Mouse (Mus musculus) G1E (cell line): ENCODE results near the gene Prr15l.

Source experiments
- CTCF ChIP-seq: IDR thresholded peaks from 2 replicates; pipeline ENCODE4 v1.5.1; 2012; ENCODE audit warnings: low read depth, low read length, inconsistent platforms, mixed read lengths
- GATA1 ChIP-seq: IDR thresholded peaks from 2 replicates; pipeline ENCODE4 v1.6.1; 2012; ENCODE audit warnings: borderline replicate concordance, low read length, inconsistent platforms, mixed read lengths
- POLR2AphosphoS5 ChIP-seq: IDR thresholded peaks from 2 replicates; pipeline ENCODE4 v1.6.1; 2012; ENCODE audit warnings: low read depth, low read length, inconsistent platforms; ENCODE audit not compliant: insufficient replicate concordance
- TAL1 ChIP-seq: conservative IDR thresholded peaks from 2 replicates; pipeline ENCODE4 v1.6.1; 2012; ENCODE audit warnings: low read depth, low read length, inconsistent platforms, mixed read lengths

GRCm38 (mm10) chr11:96940578-96941465 is 12.9 kb downstream of the Prr15l start:
- TF ChIP-seq CTCF (no peak), POLR2AphosphoS5 (no peak), GATA1 (no peak), TAL1 (peak; percentile 88)
